Mouse (Mus musculus) CH12.LX (cell line): ENCODE data around the gene Cd38. TPM values are rescaled to one million over a fixed set of nuclear protein-coding genes. Genes with fewer than 3 reads are reported as not detected.

Experiments used
- DNase-seq: peaks from one replicate; pipeline ENCODE4 v3.0.0-alpha.2; 2013; ENCODE audit errors: extremely low read depth
- H3K27ac ChIP-seq: 2 replicates; pipeline ENCODE4 v1.5.1; 2012; ENCODE audit warnings: low read depth, mild to moderate bottlenecking, control low read depth, moderate library complexity; ENCODE audit not compliant: insufficient read depth
- H3K27me3 ChIP-seq: replicated peaks from 2 replicates; pipeline ENCODE3; 2012; ENCODE audit warnings: inconsistent platforms
- H3K36me3 ChIP-seq, 2 experiments: replicated peaks in 1 of 2; 2 replicates each; pipeline versions ENCODE3 to v1.6.1; 2012; ENCODE audit warnings: inconsistent platforms in 1 of 2, low read length in 1 of 2, mild to moderate bottlenecking in 1 of 2, mixed read lengths in 1 of 2, moderate library complexity in 1 of 2; ENCODE audit not compliant: control insufficient read depth in 1 of 2, insufficient read depth in 1 of 2
- H3K4me1 ChIP-seq, 2 experiments: 2 replicates each; pipeline ENCODE4 v1.6.1; 2012; ENCODE audit warnings: inconsistent platforms in 1 of 2, moderate library complexity in 1 of 2; ENCODE audit not compliant: insufficient read depth in 2 of 2, control insufficient read depth in 1 of 2
- H3K4me2 ChIP-seq: 2 replicates; pipeline ENCODE4 v1.6.1; 2012; ENCODE audit warnings: low read depth, mild to moderate bottlenecking, control low read depth; ENCODE audit not compliant: poor library complexity, insufficient read depth, severe bottlenecking
- H3K4me3 ChIP-seq, 3 experiments: fragments of 150-350 bp in 1 of 3; sonication (generic) in 1 of 3; replicated peaks in 1 of 3; 2 replicates each; pipeline versions ENCODE3 to v1.5.1; 2011 to 2012; ENCODE audit warnings: low read depth in 2 of 3, low read length in 2 of 3, mild to moderate bottlenecking in 2 of 3, moderate library complexity in 2 of 3, control low read depth in 1 of 3, improper control_type of control experiment in 1 of 3, inconsistent platforms in 1 of 3, mixed read lengths in 1 of 3; ENCODE audit not compliant: poor library complexity in 1 of 3
- H3K79me2 ChIP-seq: replicated peaks from 2 replicates; pipeline ENCODE4 v1.6.1; 2012; ENCODE audit warnings: mild to moderate bottlenecking, moderate library complexity; ENCODE audit not compliant: control insufficient read depth, poor library complexity, insufficient read depth, severe bottlenecking; ENCODE audit errors: extremely low read depth
- H3K9ac ChIP-seq: 2 replicates; pipeline ENCODE4 v1.6.1; 2012; ENCODE audit warnings: low read depth, mild to moderate bottlenecking, control low read depth, moderate library complexity; ENCODE audit not compliant: insufficient read depth
- H3K9me3 ChIP-seq: replicated peaks from 2 replicates; pipeline ENCODE3; 2012; ENCODE audit warnings: low read length, inconsistent platforms, mixed read lengths
- BHLHE40 ChIP-seq: IDR thresholded peaks from 2 replicates; pipeline ENCODE4 v1.6.1; 2011; ENCODE audit warnings: mild to moderate bottlenecking, low read depth, low read length, improper control_type of control experiment
- CTCF ChIP-seq, 2 experiments: IDR thresholded peaks in 1 of 2; conservative IDR thresholded peaks in 1 of 2; 2 replicates each; pipeline ENCODE4 v1.5.1; 2011 to 2012; ENCODE audit warnings: low read depth in 2 of 2, low read length in 2 of 2, improper control_type of control experiment in 1 of 2, inconsistent platforms in 1 of 2, mild to moderate bottlenecking in 1 of 2, moderate library complexity in 1 of 2
- EP300 ChIP-seq: IDR thresholded peaks from 2 replicates; pipeline ENCODE4 v1.6.1; 2011; ENCODE audit warnings: low read length, improper control_type of control experiment
- ETS1 ChIP-seq: conservative IDR thresholded peaks from 2 replicates; pipeline ENCODE4 v1.6.1; 2012; ENCODE audit warnings: low read depth, mild to moderate bottlenecking, inconsistent platforms, low read length, improper control_type of control experiment, moderate library complexity
- GABPA ChIP-seq: IDR thresholded peaks from 2 replicates; pipeline ENCODE4 v1.6.1; 2012; ENCODE audit warnings: low read depth, low read length, improper control_type of control experiment, inconsistent platforms; ENCODE audit not compliant: insufficient replicate concordance
- IRF4 ChIP-seq: IDR thresholded peaks from 2 replicates; pipeline ENCODE4 v1.6.1; 2014; ENCODE audit warnings: low read depth, mild to moderate bottlenecking, inconsistent platforms, low read length, improper control_type of control experiment
- JUND ChIP-seq: conservative IDR thresholded peaks from 2 replicates; pipeline ENCODE4 v1.6.1; 2011; ENCODE audit warnings: low read depth, low read length, improper control_type of control experiment
- MAFK ChIP-seq: IDR thresholded peaks from 2 replicates; pipeline ENCODE4 v1.6.1; 2011; ENCODE audit warnings: low read length, improper control_type of control experiment; ENCODE audit not compliant: insufficient replicate concordance
- MAX ChIP-seq: IDR thresholded peaks from 2 replicates; pipeline ENCODE4 v1.6.1; 2011; ENCODE audit warnings: low read length, improper control_type of control experiment
- MAZ ChIP-seq: IDR thresholded peaks from 2 replicates; pipeline ENCODE4 v1.6.1; 2012; ENCODE audit warnings: low read depth, mild to moderate bottlenecking, inconsistent platforms, low read length, improper control_type of control experiment, moderate library complexity
- MEF2A ChIP-seq: IDR thresholded peaks from 2 replicates; pipeline ENCODE4 v1.6.1; 2014; ENCODE audit warnings: low read depth, mild to moderate bottlenecking, inconsistent platforms, low read length, improper control_type of control experiment, borderline replicate concordance
- MXI1 ChIP-seq: IDR thresholded peaks from 2 replicates; pipeline ENCODE4 v1.6.1; 2011; ENCODE audit warnings: mild to moderate bottlenecking, low read depth, low read length, improper control_type of control experiment
- MYC ChIP-seq: IDR thresholded peaks from 2 replicates; pipeline ENCODE4 v1.6.1; 2011; ENCODE audit warnings: low read depth, mild to moderate bottlenecking, improper control_type of control experiment, low read length
- NELFE ChIP-seq: IDR thresholded peaks from 2 replicates; pipeline ENCODE4 v1.6.1; 2011; ENCODE audit warnings: low read depth, low read length, improper control_type of control experiment
- POLR2A ChIP-seq: IDR thresholded peaks from 2 replicates; pipeline ENCODE4 v1.6.1; 2011; ENCODE audit warnings: low read depth, mild to moderate bottlenecking, improper control_type of control experiment, low read length
- RCOR1 ChIP-seq: conservative IDR thresholded peaks from 2 replicates; pipeline ENCODE4 v1.6.1; 2012; ENCODE audit warnings: low read depth, mild to moderate bottlenecking, inconsistent platforms, low read length, improper control_type of control experiment
- SIN3A ChIP-seq: IDR thresholded peaks from 2 replicates; pipeline ENCODE4 v1.6.1; 2012; ENCODE audit warnings: low read length, improper control_type of control experiment, inconsistent platforms
- SMC3 ChIP-seq: IDR thresholded peaks from 2 replicates; pipeline ENCODE4 v1.6.1; 2011; ENCODE audit warnings: low read depth, low read length, improper control_type of control experiment
- UBTF ChIP-seq: IDR thresholded peaks from 2 replicates; pipeline ENCODE4 v1.6.1; 2012; ENCODE audit warnings: low read depth, mild to moderate bottlenecking, inconsistent platforms, low read length, improper control_type of control experiment, moderate library complexity
- USF1 ChIP-seq: IDR thresholded peaks from 2 replicates; pipeline ENCODE4 v1.6.1; 2014; ENCODE audit warnings: low read depth, mild to moderate bottlenecking, inconsistent platforms, low read length, improper control_type of control experiment
- ZC3H11A ChIP-seq: IDR thresholded peaks from 2 replicates; pipeline ENCODE4 v1.6.1; 2012; ENCODE audit warnings: low read depth, mild to moderate bottlenecking, inconsistent platforms, low read length, improper control_type of control experiment
- ZKSCAN1 ChIP-seq: IDR thresholded peaks from 2 replicates; pipeline ENCODE4 v1.6.1; 2012; ENCODE audit warnings: low read depth, inconsistent platforms, low read length, improper control_type of control experiment, borderline replicate concordance
- ZMIZ1 ChIP-seq: IDR thresholded peaks from 2 replicates; pipeline ENCODE4 v1.6.1; 2012; ENCODE audit warnings: low read depth, mild to moderate bottlenecking, inconsistent platforms, low read length, improper control_type of control experiment
- ZNF384 ChIP-seq: IDR thresholded peaks from 2 replicates; pipeline ENCODE4 v1.6.1; 2012; ENCODE audit warnings: low read depth, low read length, improper control_type of control experiment, inconsistent platforms
- dilution Hi-C: fragments of 300-500 bp; cut with MboI; formaldehyde crosslinking; loops from 2 replicates; pipeline ENCODE4 v1.14.3; 2020; ENCODE audit warnings: low sequenced_read_pairs; ENCODE audit not compliant: extremely low pct_unique_long_range_greater_than_20kb, extremely low pct_ligation_motif_present
- in situ Hi-C: fragments of 300-500 bp; cut with MboI; formaldehyde crosslinking; loops from 3 replicates; pipeline ENCODE4 v1.14.3; 2019; ENCODE audit warnings: low sequenced_read_pairs, low pct_ligation_motif_present, low pct_unique_long_range_greater_than_20kb, mixed read lengths
- polyA plus RNA-seq: library from polyadenylated mRNA; unstranded; fragments of >175 nt; gene quantifications from 2 replicates; pipeline ENCODE4 v1.2.1, GENCODE M21; 2012; ENCODE audit warnings: low read depth; ENCODE audit not compliant: insufficient read length
- total RNA-seq, 2 experiments: library from RNA; depleted of rRNA; stranded (reverse); fragments of 300-350 nt in 1 of 2; fragments of >200 nt in 1 of 2; gene quantifications; 2 replicates each; pipeline ENCODE4 v1.2.3; 2012 to 2014

Cd38 gene
- total and polyA plus RNA-seq, 3 experiments, result 0.93 to 3.3 (median 1.5) TPM

DNA sequence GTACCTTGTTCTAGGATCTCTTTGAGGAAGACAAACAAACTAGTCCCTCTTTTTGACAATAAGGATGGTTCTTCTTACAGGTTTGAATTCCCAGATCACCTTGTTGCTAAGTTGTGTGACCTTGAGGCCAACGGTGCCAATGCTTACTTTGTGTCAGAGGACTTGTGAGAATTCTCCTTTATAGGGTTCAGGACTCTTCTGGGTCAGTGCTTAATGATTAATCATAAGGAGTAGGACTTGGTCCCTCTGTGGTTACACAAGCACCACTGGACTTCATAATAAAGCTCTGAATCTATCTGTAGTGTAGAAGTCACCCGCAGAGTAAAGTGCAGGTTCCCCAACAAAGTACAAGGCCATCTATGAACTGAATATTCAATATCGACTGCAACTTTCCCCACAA lies 36.3 kb downstream of the Cd38 start:
- no peaks in the 10 kb centered on the region for H3K4me1 ChIP-seq
- H3K79me2 ChIP-seq, result no peaks in the 10 kb centered on the region
- no peak overlapping the region for H3K4me2 ChIP-seq
- H3K4me3 ChIP-seq, result no peak overlapping the region
- dilution Hi-C loops, result no loop called here
- no peaks in the 10 kb centered on the region for H3K9me3 ChIP-seq
- no peak for DNase-seq
- in situ Hi-C loops, result no loop called here
- no peaks in the 10 kb centered on the region for H3K36me3 ChIP-seq
- H3K27ac ChIP-seq, result no peak overlapping the region
- H3K9ac ChIP-seq, result no peak overlapping the region
- TF ChIP-seq ZC3H11A (no peak), IRF4 (no peak), NELFE (no peak), MEF2A (no peak), MAX (no peak), ZMIZ1 (no peak)
- H3K27me3 ChIP-seq, result no peaks in the 10 kb centered on the region

DNA sequence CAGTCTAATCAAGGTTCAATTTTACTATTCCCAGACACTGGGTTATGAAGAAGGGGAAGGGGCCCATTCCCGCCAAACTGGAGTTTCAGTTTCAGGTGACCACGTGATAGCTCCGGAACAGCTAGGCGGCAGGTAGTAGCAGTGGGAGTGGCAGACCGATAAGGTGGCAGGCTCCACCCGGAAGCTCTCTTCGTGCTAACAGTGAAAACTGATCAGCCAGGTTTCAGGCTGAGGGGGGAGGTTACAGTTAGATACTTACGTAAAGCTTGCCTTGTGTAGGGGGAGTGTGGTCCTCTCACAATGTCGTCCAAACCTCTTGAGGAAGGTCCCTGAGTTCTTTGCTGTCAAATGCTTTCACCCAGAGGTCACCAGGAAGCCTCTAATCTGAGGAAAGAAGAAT lies 40.9 kb downstream of the Cd38 start:
- in situ Hi-C loops (no loop called here), dilution Hi-C loops (no loop called here)
- Histone ChIP-seq H3K36me3 (no peaks in the 10 kb centered on the region), H3K9me3 (no peaks in the 10 kb centered on the region), H3K4me3 (no peak overlapping the region), H3K4me2 (no peak overlapping the region), H3K27ac (no peak overlapping the region)
- no peak for DNase-seq
- no peak for TF ChIP-seq MAFK
- no peak for TF ChIP-seq GABPA
- TF ChIP-seq RCOR1, result no peak
- no peak for TF ChIP-seq SMC3
- no peak for TF ChIP-seq ETS1
- no peak for TF ChIP-seq POLR2A
- TF ChIP-seq MAX, result no peak
- TF ChIP-seq BHLHE40, result no peak
- TF ChIP-seq SIN3A, result no peak
- no peak for TF ChIP-seq UBTF
- no peak; the same call in 1 of the 2 replicates for TF ChIP-seq USF1
- TF ChIP-seq JUND, result no peak
- TF ChIP-seq CTCF (conservative IDR thresholded peaks at IDR 0.05 in 1 of 2, IDR thresholded peaks at IDR 0.05 in 1 of 2; ENCODE audit: low read depth in 2 of 2, low read length in 2 of 2), result no peak
- TF ChIP-seq MYC, result no peak
- TF ChIP-seq EP300, result no peak
- TF ChIP-seq MAZ, result no peak
- TF ChIP-seq MEF2A, result no peak
- TF ChIP-seq ZKSCAN1, result no peak
- no peak for TF ChIP-seq ZNF384
- TF ChIP-seq MXI1, result no peak
- TF ChIP-seq, all 38 proteins: peak for 0
- no peaks in the 10 kb centered on the region for H3K27me3 ChIP-seq
- H3K9ac ChIP-seq, result no peak overlapping the region
- no peaks in the 10 kb centered on the region for H3K79me2 ChIP-seq
- H3K4me1 ChIP-seq, result no peaks in the 10 kb centered on the region
